Comparison of ENCODE assay signal across 24 mouse cellular contexts in the genomic region with DNA sequence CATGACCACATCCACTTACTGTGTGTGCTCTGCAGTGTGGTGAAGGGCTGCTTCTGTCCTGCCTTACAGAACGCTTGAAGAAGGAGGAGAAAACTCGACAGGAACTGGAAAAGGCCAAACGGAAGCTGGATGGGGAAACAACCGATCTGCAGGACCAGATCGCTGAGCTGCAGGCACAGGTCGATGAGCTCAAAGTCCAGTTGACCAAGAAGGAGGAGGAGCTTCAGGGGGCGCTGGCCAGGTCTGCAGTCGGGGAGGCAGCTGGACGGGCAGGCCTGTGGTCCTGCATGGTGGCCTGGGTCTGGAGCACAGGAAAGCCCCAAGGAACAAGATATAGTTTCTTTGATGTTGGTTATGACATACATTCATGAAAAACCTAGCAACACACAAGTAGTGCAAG.
A peak's percentile ranks its signal among the peaks of the same experiment; 100 is the strongest.
DNase-seq lines count a peak whose midpoint lies in the region; ATAC-seq and TF ChIP-seq lines count a peak whose summit lies in the region.
"Had no signal": no experiment of that assay in that cellular context is flagged by ENCODE, and none has a peak within 500 bp of the region (broad histone marks: within the 10 kb centered on the region; RNA-seq: fewer than 3 reads in every experiment).

No protein-coding gene starts in this region.

- WGBS in kidney, adult 2 months: 63% methylated on average over 9 of the region's 9 CpGs
- 64% methylated on average over 9 of the region's 9 CpGs for WGBS in liver, postnatal 0 days (ENCODE audit: insufficient replicate concordance)
- WGBS in forebrain, postnatal 0 days: 89% methylated on average over 9 of the region's 9 CpGs

- no peaks in the 10 kb centered on the region for H3K36me3 ChIP-seq in kidney, adult 2 months (ENCODE audit: control insufficient read depth, insufficient read depth, low read length)
- peaks cover 9% of the 10 kb centered on the region for H3K36me3 ChIP-seq in testis, adult 2 months (ENCODE audit: control insufficient read depth, insufficient read depth, low read length)
- H3K36me3 ChIP-seq in liver, postnatal 0 days (replicated peaks; ENCODE audit: insufficient read depth, low read length): peaks cover 33% of the 10 kb centered on the region
- H3K36me3 ChIP-seq in forebrain, postnatal 0 days (ENCODE audit: insufficient read depth): peaks cover 93% of the 10 kb centered on the region

- no peaks in the 10 kb centered on the region for H3K27me3 ChIP-seq in kidney, adult 2 months (replicated peaks; ENCODE audit: control insufficient read depth, insufficient read depth, low read length)
- no peaks in the 10 kb centered on the region for H3K27me3 ChIP-seq in testis, adult 2 months (ENCODE audit: control insufficient read depth, insufficient read depth, low read length)
- no peaks in the 10 kb centered on the region for H3K27me3 ChIP-seq in liver, postnatal 0 days (ENCODE audit: insufficient read depth, low read length)
- no peaks in the 10 kb centered on the region for H3K27me3 ChIP-seq in forebrain, postnatal 0 days (ENCODE audit: insufficient read depth, low read length)
- H3K27me3 ChIP-seq: heart, embryonic 13.5 days; liver, embryonic 13.5 days; midbrain, embryonic 15.5 days; neural tube, embryonic 12.5 days had no signal

- no peaks in the 10 kb centered on the region for H3K4me1 ChIP-seq in kidney, adult 2 months (ENCODE audit: control insufficient read depth, insufficient read depth, low read length)
- no peaks in the 10 kb centered on the region for H3K4me1 ChIP-seq in testis, adult 2 months (ENCODE audit: control insufficient read depth, insufficient read depth, low read length)
- peaks cover 2% of the 10 kb centered on the region; the same call in 1 of the 2 replicates for H3K4me1 ChIP-seq in liver, postnatal 0 days (ENCODE audit: insufficient read depth)
- H3K4me1 ChIP-seq in forebrain, postnatal 0 days (ENCODE audit: insufficient read depth): no peaks in the 10 kb centered on the region
- H3K4me1 ChIP-seq: forebrain, embryonic 10.5 days; heart, embryonic 13.5 days; liver, embryonic 13.5 days; midbrain, embryonic 15.5 days; neural tube, embryonic 12.5 days had no signal

- no peak for TF ChIP-seq EP300 in liver, postnatal 0 days (IDR thresholded peaks at IDR 0.05; ENCODE audit: low read depth)

- no peak for TF ChIP-seq POLR2A in kidney, adult 2 months (IDR thresholded peaks at IDR 0.05; ENCODE audit: low read depth, low read length)
- TF ChIP-seq POLR2A in testis, adult 2 months (IDR thresholded peaks at IDR 0.05; ENCODE audit: control insufficient read depth, low read depth, low read length): no peak

- H3K27ac ChIP-seq in kidney, adult 2 months (ENCODE audit: insufficient read depth, low read depth, low read length): no peak overlapping the region
- no peak overlapping the region for H3K27ac ChIP-seq in testis, adult 2 months (ENCODE audit: control insufficient read depth, insufficient read depth, low read depth, low read length)
- no peak overlapping the region for H3K27ac ChIP-seq in liver, postnatal 0 days (ENCODE audit: low read depth)
- no peak overlapping the region for H3K27ac ChIP-seq in forebrain, postnatal 0 days (ENCODE audit: low read depth, low read length)
- H3K27ac ChIP-seq: forebrain, embryonic 10.5 days; heart, embryonic 13.5 days; hindbrain, postnatal 0 days; left cerebral cortex, adult 2 months; liver, embryonic 13.5 days; macrophage; midbrain, embryonic 15.5 days; neural tube, embryonic 12.5 days had no signal

- no peak overlapping the region for H3K9ac ChIP-seq in liver, postnatal 0 days (replicated peaks)
- no peak overlapping the region for H3K9ac ChIP-seq in forebrain, postnatal 0 days
- H3K9ac ChIP-seq: heart, embryonic 13.5 days; liver, embryonic 13.5 days; midbrain, embryonic 15.5 days; neural tube, embryonic 12.5 days had no signal

- peak; percentile 76 for ATAC-seq in liver, postnatal 0 days
- ATAC-seq in forebrain, postnatal 0 days: no peak
- ATAC-seq: forebrain, embryonic 16.5 days; hindbrain, postnatal 0 days; midbrain, embryonic 15.5 days had no signal

- H3K4me2 ChIP-seq in liver, postnatal 0 days (ENCODE audit: low read depth, low read length): no peak overlapping the region
- H3K4me2 ChIP-seq in forebrain, postnatal 0 days (ENCODE audit: low read depth): no peak overlapping the region
- H3K4me2 ChIP-seq: heart, embryonic 13.5 days; liver, embryonic 13.5 days; midbrain, embryonic 15.5 days; neural tube, embryonic 12.5 days had no signal

- no peaks in the 10 kb centered on the region for H3K9me3 ChIP-seq in liver, postnatal 0 days (ENCODE audit: low read length)
- H3K9me3 ChIP-seq in forebrain, postnatal 0 days (ENCODE audit: low read length): no peaks in the 10 kb centered on the region
- H3K9me3 ChIP-seq: forebrain, embryonic 10.5 days; heart, embryonic 13.5 days; liver, embryonic 13.5 days; midbrain, embryonic 15.5 days; neural tube, embryonic 12.5 days had no signal

- no peak for TF ChIP-seq CTCF in kidney, adult 2 months (conservative IDR thresholded peaks at IDR 0.05; ENCODE audit: insufficient read depth, insufficient read length, low read depth, low read length)
- no peak for TF ChIP-seq CTCF in testis, adult 2 months (IDR thresholded peaks at IDR 0.05; ENCODE audit: control insufficient read depth, insufficient read depth, insufficient replicate concordance, low read depth, low read length)
- TF ChIP-seq CTCF in liver, postnatal 0 days (IDR thresholded peaks at IDR 0.05; ENCODE audit: low read depth): no peak
- TF ChIP-seq CTCF in forebrain, postnatal 0 days (IDR thresholded peaks at IDR 0.05; ENCODE audit: low read depth): no peak

- H3K4me3 ChIP-seq in kidney, adult 2 months (ENCODE audit: insufficient read depth, low read depth, low read length): no peak overlapping the region
- peak overlapping the region; percentile 25 for H3K4me3 ChIP-seq in testis, adult 2 months (ENCODE audit: control insufficient read depth, low read depth, low read length)
- H3K4me3 ChIP-seq in liver, postnatal 0 days (ENCODE audit: low read depth, low read length): no peak overlapping the region
- H3K4me3 ChIP-seq in forebrain, postnatal 0 days (ENCODE audit: low read depth, low read length): no peak overlapping the region
- H3K4me3 ChIP-seq: forebrain, embryonic 10.5 days; heart, embryonic 13.5 days; left cerebral cortex, adult 2 months; liver, embryonic 13.5 days; midbrain, embryonic 15.5 days; neural tube, embryonic 12.5 days had no signal

- DNase-seq in kidney, adult 2 months: peak; percentile 44
- DNase-seq in kidney, postnatal 4 days: no peak
- no peak for DNase-seq in testis, postnatal 14 days (ENCODE audit: low spot score)
- peak; percentile 55 for DNase-seq in liver, postnatal 0 days
- no peak for DNase-seq in forebrain, postnatal 0 days
- no peak for DNase-seq in lung, postnatal 14 days
- DNase-seq: adrenal gland, postnatal 25 days; cerebellum, adult 9-10 months; gastrocnemius, postnatal 25 days; heart, adult 18-20 months; heart, postnatal 14 days; liver, embryonic 13.5 days; right cerebral cortex, postnatal 14 days; thymus, adult 18-20 months; thymus, postnatal 4 days had no signal

Comparison
In these comparisons a context has a peak if more than half of its experiments do, and no peak if none do; other contexts are left out.
1. DNase-seq: peak in kidney, adult 2 months (single experiment) and liver, postnatal 0 days (single experiment); none in kidney, postnatal 4 days (0 of 2), testis, postnatal 14 days (single experiment), forebrain, postnatal 0 days (single experiment) and lung, postnatal 14 days (single experiment).